Mouse (Mus musculus) neutrophil, adult 83 days (primary cell): ENCODE measurements around the gene Olfr1490. TPM values are rescaled to one million over a fixed set of nuclear protein-coding genes. Genes with fewer than 3 reads are reported as not detected.

Experiments used
- total RNA-seq, 2 experiments: library from RNA; stranded (reverse); gene quantifications; one replicate each; pipeline ENCODE4 v1.2.4; 2023

The Olfr1490 gene
- total RNA-seq = not detected

GRCm38 (mm10) chr19:13650791-13651190, at the start of gene Olfr1490:
Gene Olfr1490 (plus strand): TSS chr19:13651091.

GRCm38 (mm10) chr19:13617075-13617474, 33.8 kb upstream of the Olfr1490 start, which contains the start of gene Olfr1487:
Gene Olfr1487 (plus strand): TSS chr19:13617375.

GRCm38 (mm10) chr19:13631321-13631720, 19.6 kb upstream of the Olfr1490 start, which contains the start of gene Olfr1489:
Gene Olfr1489 (plus strand): TSS chr19:13631621.

DNA sequence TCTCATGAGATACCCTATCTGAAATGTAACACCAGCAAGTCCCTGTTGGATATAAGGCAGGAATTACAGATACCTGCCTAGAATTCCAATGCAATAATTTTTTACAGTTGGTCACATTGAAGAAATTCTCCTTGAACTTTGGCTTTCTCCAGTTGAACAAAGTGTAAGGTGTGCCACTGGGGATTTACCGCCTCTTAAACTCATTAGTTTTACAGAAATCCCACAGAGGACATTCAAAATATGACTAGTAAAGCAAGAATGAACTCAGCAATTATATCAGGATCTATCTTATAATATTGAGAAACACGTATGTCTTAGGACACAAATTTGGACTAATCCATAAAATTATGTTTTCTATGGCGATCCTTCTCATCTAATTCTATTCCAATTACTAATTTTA, 46.1 kb downstream of the Olfr1490 start, which contains the start of gene Olfr1491:
Gene Olfr1491 (plus strand): TSS at position 301 of the 400 bp plus-strand sequence.

Other genes with a start within 250 kb of the Olfr1490 start
- gene Olfr1469, start 243.2 kb upstream of the Olfr1490 start, total RNA-seq = not detected
- not detected for gene Olfr1471, start 207.7 kb upstream of the Olfr1490 start, total RNA-seq
- gene Olfr1472, start 195.0 kb upstream of the Olfr1490 start, total RNA-seq = not detected
- gene Olfr1474, start 181.5 kb upstream of the Olfr1490 start, total RNA-seq = not detected
- gene Olfr1475, start 170.9 kb upstream of the Olfr1490 start, total RNA-seq = not detected
- not detected for gene Olfr1477, start 150.5 kb upstream of the Olfr1490 start, total RNA-seq
- gene Olfr1480, start 123.2 kb upstream of the Olfr1490 start, total RNA-seq = not detected
- gene Olfr1484, start 67.6 kb upstream of the Olfr1490 start, total RNA-seq = not detected
- not detected for gene Olfr1487, start 33.7 kb upstream of the Olfr1490 start, total RNA-seq
- not detected for gene Olfr1489, start 19.5 kb upstream of the Olfr1490 start, total RNA-seq
- not detected for gene Olfr1491, start 46.2 kb downstream of the Olfr1490 start, total RNA-seq
- not detected for gene Olfr1493-ps1, start 72.2 kb downstream of the Olfr1490 start, total RNA-seq
- gene Olfr1494, start 88.6 kb downstream of the Olfr1490 start, total RNA-seq = not detected
- gene Olfr1495, start 113.5 kb downstream of the Olfr1490 start, total RNA-seq = not detected
- not detected for gene Olfr1496, start 126.8 kb downstream of the Olfr1490 start, total RNA-seq
- gene Olfr1497, start 147.1 kb downstream of the Olfr1490 start, total RNA-seq = not detected
- not detected for gene Olfr1499, start 168.4 kb downstream of the Olfr1490 start, total RNA-seq
- not detected for gene Olfr1500, start 179.4 kb downstream of the Olfr1490 start, total RNA-seq
- gene Olfr1501, start 199.6 kb downstream of the Olfr1490 start, total RNA-seq = not detected
- gene Olfr1502, start 210.7 kb downstream of the Olfr1490 start, total RNA-seq = not detected
- gene Olfr1504, start 246.8 kb downstream of the Olfr1490 start, total RNA-seq = not detected